Mouse (Mus musculus) intestine, postnatal 0 days (tissue): Measurements from ENCODE around the gene Mcemp1. TPM values are rescaled to one million over a fixed set of nuclear protein-coding genes. Genes with fewer than 3 reads are reported as not detected.

Experiments
- ATAC-seq: fragments of 200-750 bp; cut with Nextera tagmentation; 2 replicates; pipeline ENCODE4 v1.8.0; 2017; ENCODE audit warnings: mild to moderate bottlenecking, moderate TSS enrichment, moderate library complexity
- H3K27ac ChIP-seq: fragments of 300-500 bp; sonication (generic); 2 replicates; pipeline ENCODE4 v1.5.1; 2014; ENCODE audit warnings: mild to moderate bottlenecking, low read depth, low read length, moderate library complexity
- H3K27me3 ChIP-seq: fragments of 300-500 bp; sonication (generic); replicated peaks from 2 replicates; pipeline ENCODE4 v1.6.1; 2014; ENCODE audit warnings: low read length, mixed read lengths; ENCODE audit not compliant: control insufficient read depth, insufficient read depth
- H3K36me3 ChIP-seq: fragments of 300-500 bp; sonication (generic); 2 replicates; pipeline ENCODE4 v1.6.1; 2014; ENCODE audit warnings: mild to moderate bottlenecking, moderate library complexity; ENCODE audit not compliant: control insufficient read depth, insufficient read depth
- H3K4me1 ChIP-seq: fragments of 300-500 bp; sonication (generic); replicated peaks from 2 replicates; pipeline ENCODE4 v1.6.1; 2014; ENCODE audit warnings: antibody characterized with exemption, low read length, mixed read lengths; ENCODE audit not compliant: control insufficient read depth, insufficient read depth
- H3K4me2 ChIP-seq: fragments of 300-500 bp; sonication (generic); replicated peaks from 2 replicates; pipeline ENCODE4 v1.6.1; 2014; ENCODE audit warnings: low read depth, mild to moderate bottlenecking, moderate library complexity
- H3K4me3 ChIP-seq: fragments of 300-500 bp; sonication (generic); 2 replicates; pipeline ENCODE4 v1.5.1; 2014; ENCODE audit warnings: low read depth, low read length
- H3K9ac ChIP-seq: fragments of 300-500 bp; sonication (generic); 2 replicates; pipeline ENCODE4 v1.6.1; 2014; ENCODE audit warnings: mild to moderate bottlenecking, low read depth, low read length
- H3K9me3 ChIP-seq: fragments of 300-500 bp; sonication (generic); 2 replicates; pipeline ENCODE4 v1.6.1; 2016; ENCODE audit warnings: mixed run types; ENCODE audit not compliant: control insufficient read depth
- CTCF ChIP-seq: sonication (generic); IDR thresholded peaks from 2 replicates; pipeline ENCODE4 v1.5.1; 2016; ENCODE audit warnings: low read depth, mild to moderate bottlenecking, control low read depth, antibody characterized with exemption, moderate library complexity
- WGBS: fragments of 180-500 bp; shearing (Covaris S2); extraction: QIAGEN DNeasy Blood & Tissue Kit; methylation state at CpG from one replicate; pipeline ENCODE4 v1.1.7; 2014; 5-methylcytosine and 5-hydroxymethylcytosine counted together
- polyA plus RNA-seq: library from polyadenylated mRNA; unstranded; fragments of >200 nt; fragmentation: Nextera tagmentation; extraction: Ambion mirVana; gene quantifications from 2 replicates; pipeline ENCODE4 v1.2.1, GENCODE M21; 2015

Mcemp1 gene
- polyA plus RNA-seq, 1 experiment from 2014 or later: 0.22 TPM

- no peak for ATAC-seq
- Histone ChIP-seq H3K27me3 (no peaks in the 10 kb centered on the region), H3K27ac (no peak overlapping the region), H3K9me3 (no peaks in the 10 kb centered on the region), H3K4me3 (no peak overlapping the region), H3K9ac (no peak overlapping the region), H3K4me1 (no peaks in the 10 kb centered on the region; the same call in 1 of the 2 replicates), H3K4me2 (no peak overlapping the region), H3K36me3 (no peaks in the 10 kb centered on the region)
- TF ChIP-seq CTCF: no peak
- WGBS: 65% methylated on average over 1 of the region's 1 CpGs
Observed at GRCm38 (mm10) chr8:3648990-3649389, 16.6 kb upstream of the Mcemp1 start.

DNA sequence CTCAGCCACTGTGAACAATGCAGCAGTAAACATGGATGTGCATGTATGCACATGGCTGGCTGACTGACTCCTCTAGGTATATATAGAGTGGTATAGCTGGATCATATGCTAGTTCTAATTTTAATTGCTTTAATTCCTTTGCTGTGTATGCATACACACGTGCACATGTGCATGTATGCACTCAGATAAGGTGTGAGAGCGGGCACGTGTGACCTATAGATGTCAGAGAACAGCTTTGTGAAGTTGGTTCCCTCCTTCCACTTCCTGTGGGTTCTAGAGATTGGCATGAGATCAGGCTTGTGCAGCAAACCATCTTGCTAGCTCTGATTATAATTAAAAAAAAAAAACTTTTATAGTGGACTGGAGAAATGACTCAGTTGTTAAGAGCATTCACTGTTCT, 12.7 kb upstream of the Mcemp1 start:
- H3K9ac ChIP-seq: no peak overlapping the region
- no peaks in the 10 kb centered on the region for H3K36me3 ChIP-seq
- no peak overlapping the region for H3K4me2 ChIP-seq
- H3K27me3 ChIP-seq: 0 out of 2 replicates have a peak, but pooled peaks cover 4% of the 10 kb centered on the region
- no peak for ATAC-seq
- H3K9me3 ChIP-seq: no peaks in the 10 kb centered on the region
- no peak overlapping the region for H3K27ac ChIP-seq
- no peak overlapping the region for H3K4me3 ChIP-seq
- 61% methylated on average over 3 of the region's 3 CpGs for WGBS
- TF ChIP-seq CTCF: no peak
- H3K4me1 ChIP-seq: no peaks in the 10 kb centered on the region

DNA sequence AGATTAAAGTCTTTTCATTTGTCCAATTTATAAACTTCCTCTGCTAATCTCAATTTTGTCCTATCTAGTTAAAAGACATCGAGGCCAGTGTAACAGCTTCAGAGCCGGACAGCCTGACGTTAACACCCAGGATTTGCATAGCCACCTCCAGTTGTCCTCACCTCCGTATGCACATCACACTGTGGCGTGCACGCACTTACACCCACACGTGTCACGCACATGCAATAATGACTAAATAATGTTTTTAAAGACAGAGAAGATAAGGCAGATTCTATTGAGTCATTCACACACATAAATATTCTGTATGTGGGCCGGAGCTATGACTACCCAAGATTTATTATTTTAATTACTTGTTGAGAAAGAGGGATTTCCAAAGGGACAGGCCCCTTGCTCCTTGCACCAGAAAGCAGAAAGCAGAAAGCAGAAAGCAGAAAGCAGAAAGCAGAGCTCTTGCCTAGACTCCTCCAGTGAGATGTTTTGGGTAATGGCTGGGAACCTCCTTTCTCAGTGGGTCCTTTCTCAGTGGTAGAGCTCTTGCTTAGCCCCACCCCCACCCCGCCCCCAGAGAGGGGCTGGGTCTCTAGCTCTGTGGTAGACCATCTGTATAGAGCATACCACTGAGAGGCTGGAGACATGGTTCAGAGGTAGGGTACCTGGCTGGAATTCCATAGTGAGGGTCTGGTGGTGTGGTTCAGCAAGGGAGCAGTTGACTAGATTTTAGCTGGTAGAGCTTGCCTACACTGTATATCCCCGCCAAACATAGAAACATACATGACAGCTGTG, 10.6 kb upstream of the Mcemp1 start:
- TF ChIP-seq CTCF: no peak
- no peaks in the 10 kb centered on the region for H3K4me1 ChIP-seq
- no peak overlapping the region for H3K4me3 ChIP-seq
- WGBS: 65% methylated on average over 11 of the region's 11 CpGs
- no peaks in the 10 kb centered on the region for H3K36me3 ChIP-seq
- 0 out of 2 replicates have a peak, but pooled peaks cover 4% of the 10 kb centered on the region for H3K27me3 ChIP-seq
- H3K9me3 ChIP-seq: no peaks in the 10 kb centered on the region
- H3K9ac ChIP-seq: no peak overlapping the region
- no peak for ATAC-seq
- H3K27ac ChIP-seq: no peak overlapping the region
- no peak overlapping the region for H3K4me2 ChIP-seq

GRCm38 (mm10) chr8:3655526-3655925, 10.0 kb upstream of the Mcemp1 start, which contains the start of gene Retn:
Retn (plus strand) TSS chr8:3655770.
- Histone ChIP-seq H3K4me3 (no peak within 1 kb of the TSS), H3K4me2 (no peak within 1 kb of the TSS), H3K27ac (no peak within 1 kb of the TSS), H3K9ac (no peak within 1 kb of the TSS), H3K4me1 (no peaks in the 10 kb centered on the region), H3K36me3 (no peaks in the 10 kb centered on the region), H3K9me3 (no peaks in the 10 kb centered on the region), H3K27me3 (0 out of 2 replicates have a peak, but pooled peaks cover 4% of the 10 kb centered on the region)
- 66% methylated on average over 3 of the region's 3 CpGs for WGBS
- no peak for ATAC-seq
- TF ChIP-seq CTCF: no peak

GRCm38 (mm10) chr8:3656725-3657381, 8.7 kb upstream of the Mcemp1 start:
- Histone ChIP-seq H3K4me2 (no peak overlapping the region), H3K4me1 (no peaks in the 10 kb centered on the region), H3K27ac (no peak overlapping the region), H3K9me3 (no peaks in the 10 kb centered on the region), H3K27me3 (0 out of 2 replicates have a peak, but pooled peaks cover 4% of the 10 kb centered on the region), H3K4me3 (no peak overlapping the region), H3K9ac (no peak overlapping the region), H3K36me3 (no peaks in the 10 kb centered on the region)
- ATAC-seq: no peak
- WGBS: 26% methylated on average over 7 of the region's 7 CpGs
- no peak for TF ChIP-seq CTCF

GRCm38 (mm10) chr8:3660889-3661288, 4.7 kb upstream of the Mcemp1 start:
- Histone ChIP-seq H3K27me3 (0 out of 2 replicates have a peak, but pooled peaks cover under 1% of the 10 kb centered on the region), H3K4me2 (no peak overlapping the region), H3K9me3 (no peaks in the 10 kb centered on the region), H3K27ac (no peak overlapping the region), H3K4me1 (no peaks in the 10 kb centered on the region), H3K9ac (no peak overlapping the region), H3K4me3 (no peak overlapping the region), H3K36me3 (no peaks in the 10 kb centered on the region)
- no peak for ATAC-seq
- TF ChIP-seq CTCF: no peak
- 72% methylated on average over 8 of the region's 8 CpGs for WGBS
